Mouse (Mus musculus) v-Abl transformed pro-B cells (cell line): ENCODE measurements around the gene Rufy3.

Experiments
- in situ Hi-C, 2 experiments: fragments of 400-800 bp; cut with MboI; formaldehyde crosslinking; loops; one replicate each; pipeline ENCODE4 v1.15.1; 2025; ENCODE audit not compliant: unreplicated experiment in 2 of 2

The Rufy3 gene

GRCm38 (mm10) chr5:88604641-88605358 is 40.0 kb downstream of the Rufy3 start:
- in situ Hi-C loops: no loop called here

- in situ Hi-C loops: no loop called here
These were observed 49.3 kb downstream of the Rufy3 start for GRCm38 (mm10) chr5:88614129-88614528.

- in situ Hi-C loops: no loop called here
These were observed 52.1 kb downstream of the Rufy3 start for GRCm38 (mm10) chr5:88616988-88617387.

GRCm38 (mm10) chr5:88627545-88627944 is 62.7 kb downstream of the Rufy3 start:
- in situ Hi-C loops: no loop called here

- in situ Hi-C loops: no loop called here
These were observed 64.3 kb downstream of the Rufy3 start for GRCm38 (mm10) chr5:88629125-88629524.

- in situ Hi-C loops: loop anchor here in 1 of 2 experiments (5.0 kb wide), 1 partner anchor 48 kb away; no protein-coding TSS in a partner anchor
These were observed 65.1 kb downstream of the Rufy3 start for GRCm38 (mm10) chr5:88629987-88630386.

- in situ Hi-C loops: loop anchor here in 1 of 2 experiments (5.0 kb wide), 1 partner anchor 49 kb away; no protein-coding TSS in a partner anchor
These were observed 66.0 kb downstream of the Rufy3 start for GRCm38 (mm10) chr5:88630883-88631282.

- in situ Hi-C loops: loop anchor here in 1 of 2 experiments (5.0 kb wide), 1 partner anchor 49 kb away; no protein-coding TSS in a partner anchor
These were observed 66.7 kb downstream of the Rufy3 start for GRCm38 (mm10) chr5:88631545-88631944.

GRCm38 (mm10) chr5:88632463-88632862 is 67.6 kb downstream of the Rufy3 start:
- in situ Hi-C loops: loop anchor here in 1 of 2 experiments (5.0 kb wide), 1 partner anchor 50 kb away; no protein-coding TSS in a partner anchor

- in situ Hi-C loops: loop anchor here in 1 of 2 experiments (5.0 kb wide), 1 partner anchor 52 kb away; no protein-coding TSS in a partner anchor
These were observed 69.2 kb downstream of the Rufy3 start for GRCm38 (mm10) chr5:88634076-88634475.

- in situ Hi-C loops: no loop called here
These were observed 77.9 kb downstream of the Rufy3 start for GRCm38 (mm10) chr5:88642786-88643185.

- in situ Hi-C loops: no loop called here
These were observed 78.7 kb downstream of the Rufy3 start for GRCm38 (mm10) chr5:88643491-88643890.

- in situ Hi-C loops: no loop called here
These were observed 80.1 kb downstream of the Rufy3 start for GRCm38 (mm10) chr5:88644901-88645300.

- in situ Hi-C loops: no loop called here
These were observed 80.6 kb downstream of the Rufy3 start for GRCm38 (mm10) chr5:88645405-88645804.

- in situ Hi-C loops: loop anchor here in 1 of 2 experiments (25.0 kb wide), 1 partner anchor 1837 kb away; the partner anchor contains the start of gene Ythdc1
These were observed 84.7 kb downstream of the Rufy3 start for GRCm38 (mm10) chr5:88649250-88650173.

GRCm38 (mm10) chr5:88652589-88652988 is 87.7 kb downstream of the Rufy3 start:
- in situ Hi-C loops: loop anchor here in 1 of 2 experiments (25.0 kb wide), 1 partner anchor 1840 kb away; the partner anchor contains the start of gene Ythdc1

GRCm38 (mm10) chr5:88657868-88658267 is 93.0 kb downstream of the Rufy3 start:
- in situ Hi-C loops: loop anchor here in 1 of 2 experiments (25.0 kb wide), 1 partner anchor 1846 kb away; the partner anchor contains the start of gene Ythdc1

GRCm38 (mm10) chr5:88663151-88663550 is 98.3 kb downstream of the Rufy3 start:
- in situ Hi-C loops: loop anchor here in 1 of 2 experiments (10.0 to 25.0 kb wide), 2 partner anchors 112 to 1851 kb away; partner anchors contain the start of gene Ythdc1

- in situ Hi-C loops: loop anchor here in 1 of 2 experiments (10.0 to 25.0 kb wide), 2 partner anchors 111 to 1852 kb away; partner anchors contain the start of gene Ythdc1
These were observed 99.0 kb downstream of the Rufy3 start for GRCm38 (mm10) chr5:88663875-88664274.

- in situ Hi-C loops: loop anchor here (5.0 to 25.0 kb wide), 5 partner anchors 103 to 1863 kb away; partner anchors contain the start of gene Ythdc1 (in 1 of the 2)
These were observed 110.0 kb downstream of the Rufy3 start for GRCm38 (mm10) chr5:88674703-88675442.
